7 mouse cellular contexts compared by ENCODE assay signal in genomic region chr6:51469715-51470310, GRCm38 (mm10). TPM values are rescaled to one million over a fixed set of nuclear protein-coding genes. Genes with fewer than 3 reads are reported as not detected.
DNase-seq lines count a peak whose midpoint lies in the region; ATAC-seq lines count a peak whose summit lies in the region.

TSS of gene Hnrnpa2b1 (minus strand) at chr6:51469894.

- H3K36me3 ChIP-seq in embryonic facial prominence, embryonic 12.5 days: peaks cover 42% of the 10 kb centered on the region
- peaks cover 10% of the 10 kb centered on the region; the same call in 1 of the 2 replicates for H3K36me3 ChIP-seq in limb, embryonic 11.5 days (ENCODE audit: control insufficient read depth, insufficient read depth, low read length)
- H3K36me3 ChIP-seq in midbrain, embryonic 14.5 days (ENCODE audit: control insufficient read depth, insufficient read depth, low read length): peaks cover 45% of the 10 kb centered on the region

- peak; percentile 98 for DNase-seq in adrenal gland, postnatal 25 days
- peak; percentile 100 for DNase-seq in heart, adult 11 months
- DNase-seq in kidney, adult 18-20 months: peak; percentile 100
- peak; percentile 100 for DNase-seq in limb, embryonic 11.5 days (ENCODE audit: low spot score)
- peak; percentile 100 for DNase-seq in midbrain, embryonic 14.5 days
- DNase-seq in spleen, adult 18-20 months: peak; percentile 97 to 99

- H3K4me3 ChIP-seq in embryonic facial prominence, embryonic 12.5 days: peak within 1 kb of the TSS; percentile 94
- H3K4me3 ChIP-seq in limb, embryonic 11.5 days (ENCODE audit: low read depth, low read length): peak within 1 kb of the TSS; percentile 98
- H3K4me3 ChIP-seq in midbrain, embryonic 14.5 days (replicated peaks; ENCODE audit: low read depth, low read length): peak within 1 kb of the TSS; percentile 100

- under 1% methylated on average over 63 of the region's 63 CpGs for WGBS in embryonic facial prominence, embryonic 12.5 days
- WGBS in limb, embryonic 11.5 days: under 1% methylated on average over 63 of the region's 63 CpGs
- under 1% methylated on average over 63 of the region's 63 CpGs for WGBS in midbrain, embryonic 14.5 days

- H3K27me3 ChIP-seq in embryonic facial prominence, embryonic 12.5 days: no peaks in the 10 kb centered on the region
- no peaks in the 10 kb centered on the region for H3K27me3 ChIP-seq in limb, embryonic 11.5 days (ENCODE audit: control insufficient read depth, insufficient read depth, low read length)
- no peaks in the 10 kb centered on the region for H3K27me3 ChIP-seq in midbrain, embryonic 14.5 days (ENCODE audit: control insufficient read depth, insufficient read depth, low read length)

- H3K4me1 ChIP-seq in embryonic facial prominence, embryonic 12.5 days: peaks cover 31% of the 10 kb centered on the region
- peaks cover 19% of the 10 kb centered on the region for H3K4me1 ChIP-seq in limb, embryonic 11.5 days (ENCODE audit: control insufficient read depth, insufficient read depth, low read length)
- peaks cover 38% of the 10 kb centered on the region for H3K4me1 ChIP-seq in midbrain, embryonic 14.5 days (ENCODE audit: control insufficient read depth, insufficient read depth, low read length)

- ATAC-seq in embryonic facial prominence, embryonic 12.5 days (ENCODE audit: insufficient number of reproducible peaks, insufficient read depth, low FRiP score, low TSS enrichment): peak; percentile 92
- peak; percentile 94 for ATAC-seq in limb, embryonic 11.5 days (ENCODE audit: insufficient number of reproducible peaks, low FRiP score, low TSS enrichment, low read depth)
- peak; percentile 90 for ATAC-seq in midbrain, embryonic 14.5 days (ENCODE audit: low FRiP score, low TSS enrichment)

- no peaks in the 10 kb centered on the region for H3K9me3 ChIP-seq in embryonic facial prominence, embryonic 12.5 days
- H3K9me3 ChIP-seq in limb, embryonic 11.5 days (ENCODE audit: control insufficient read depth, low read length): no peaks in the 10 kb centered on the region
- no peaks in the 10 kb centered on the region for H3K9me3 ChIP-seq in midbrain, embryonic 14.5 days (ENCODE audit: control insufficient read depth, low read length)

- H3K4me2 ChIP-seq in embryonic facial prominence, embryonic 12.5 days (replicated peaks): peak within 1 kb of the TSS; percentile 69
- H3K4me2 ChIP-seq in limb, embryonic 11.5 days (ENCODE audit: low read depth, severe bottlenecking): peak within 1 kb of the TSS; percentile 73
- peak within 1 kb of the TSS; percentile 80 for H3K4me2 ChIP-seq in midbrain, embryonic 14.5 days (ENCODE audit: low read length)

- H3K9ac ChIP-seq in embryonic facial prominence, embryonic 12.5 days: peak within 1 kb of the TSS; percentile 96
- H3K9ac ChIP-seq in limb, embryonic 11.5 days (ENCODE audit: low read length): peak within 1 kb of the TSS; percentile 100
- H3K9ac ChIP-seq in midbrain, embryonic 14.5 days (replicated peaks; ENCODE audit: low read length): peak within 1 kb of the TSS; percentile 100

- H3K27ac ChIP-seq in embryonic facial prominence, embryonic 12.5 days: peak within 1 kb of the TSS; percentile 100
- peak within 1 kb of the TSS; percentile 100 for H3K27ac ChIP-seq in limb, embryonic 11.5 days (replicated peaks; ENCODE audit: low read depth, low read length)
- peak within 1 kb of the TSS; percentile 100 for H3K27ac ChIP-seq in midbrain, embryonic 14.5 days (replicated peaks; ENCODE audit: low read depth, low read length)

RNA-seq across cellular contexts. Expression of gene Hnrnpa2b1, which starts in this region (rescaled TPM):
- 735 and 846 TPM in 2 replicates for total RNA-seq in adrenal gland, postnatal 25 days (2021)
- 2,177 and 2,461 TPM in 2 replicates for polyA plus RNA-seq in embryonic facial prominence, embryonic 12.5 days (2016; fragmentation: Nextera tagmentation; extraction: Ambion mirVana)
- 1,465 and 1,829 TPM in 2 replicates for polyA plus RNA-seq in limb, embryonic 11.5 days (2014; fragmentation: Nextera tagmentation; extraction: Ambion mirVana)
- 859 and 918 TPM in 2 replicates for polyA plus RNA-seq in midbrain, embryonic 14.5 days (2014; fragmentation: Nextera tagmentation; extraction: Ambion mirVana)

Comparison
In these comparisons a context has a peak if more than half of its experiments do, and no peak if none do; other contexts are left out.
1. Peak in every context shown above with its lines: DNase-seq, ATAC-seq, H3K4me3 ChIP-seq and H3K27ac ChIP-seq.